9 mouse cellular contexts compared by ENCODE assay signal in the genomic region with DNA sequence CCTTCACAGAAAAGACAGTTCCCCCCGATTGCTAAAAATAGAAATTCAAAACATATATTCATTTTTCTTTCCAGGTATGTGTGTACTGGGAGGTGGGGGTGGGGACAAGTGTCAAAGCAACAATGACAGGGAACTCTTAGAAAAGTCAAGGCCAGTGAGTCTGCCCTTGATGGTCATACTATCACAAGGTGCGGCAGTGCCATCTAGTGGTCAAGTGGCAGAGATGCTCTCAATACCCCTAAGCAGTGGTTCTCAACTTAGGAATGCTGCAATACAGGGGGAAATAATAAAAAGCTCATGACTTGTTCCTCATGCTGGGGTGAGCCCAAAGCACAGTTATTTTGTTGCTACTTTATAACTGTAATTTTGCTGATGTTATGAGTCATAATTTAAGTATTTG. TPM values are rescaled to one million over a fixed set of nuclear protein-coding genes. Genes with fewer than 3 reads are reported as not detected.
A peak's percentile ranks its signal among the peaks of the same experiment; 100 is the strongest.
DNase-seq lines count a peak whose midpoint lies in the region; ATAC-seq and TF ChIP-seq lines count a peak whose summit lies in the region.
"Had no signal": no experiment of that assay in that cellular context is flagged by ENCODE, and none has a peak within 500 bp of the region (broad histone marks: within the 10 kb centered on the region; RNA-seq: fewer than 3 reads in every experiment).

No protein-coding gene starts in this region.

- peak; percentile 38 for TF ChIP-seq CTCF in E14TG2a.4 (conservative IDR thresholded peaks at IDR 0.05; ENCODE audit: low read length)
- peak; percentile 69 for TF ChIP-seq CTCF in bone marrow, adult 2 months (IDR thresholded peaks at IDR 0.05; ENCODE audit: control insufficient read depth, insufficient read depth, low read length)

- no peak for TF ChIP-seq POLR2A in bone marrow, adult 2 months (IDR thresholded peaks at IDR 0.05; ENCODE audit: borderline replicate concordance, control insufficient read depth, low read depth, low read length)

- H3K4me2 ChIP-seq in lung, embryonic 15.5 days = no peak overlapping the region
- H3K4me2 ChIP-seq: heart, embryonic 13.5 days had no signal

- ATAC-seq in erythroid progenitor cell, adult 5-6 weeks (replicated peaks; ENCODE audit: low FRiP score, poor library complexity, severe bottlenecking) = peak; percentile 95
- peak; percentile 39; the same call in 1 of the 2 replicates for ATAC-seq in lung, embryonic 15.5 days (ENCODE audit: borderline replicate concordance, extremely low read depth, low FRiP score, low TSS enrichment)

- H3K9ac ChIP-seq in lung, embryonic 15.5 days = no peak overlapping the region
- H3K9ac ChIP-seq: heart, embryonic 13.5 days had no signal

- 12% methylated on average over 2 of the region's 2 CpGs for WGBS in bone marrow, adult 2 months
- 6% methylated on average over 2 of the region's 2 CpGs for WGBS in lung, embryonic 15.5 days

- H3K36me3 ChIP-seq in E14TG2a.4 (ENCODE audit: insufficient read depth, low read length) = peaks cover 3% of the 10 kb centered on the region
- no peaks in the 10 kb centered on the region for H3K36me3 ChIP-seq in lung, embryonic 15.5 days

- no peaks in the 10 kb centered on the region for H3K9me3 ChIP-seq in E14TG2a.4 (ENCODE audit: low read length)
- no peaks in the 10 kb centered on the region for H3K9me3 ChIP-seq in lung, embryonic 15.5 days
- H3K9me3 ChIP-seq: heart, embryonic 13.5 days had no signal

- DNase-seq in heart, postnatal 4 days = peak; percentile 78
- peak; percentile 22 to 24 for DNase-seq in layer of hippocampus, adult 8-10 months (ENCODE audit: low spot score in 2 of 2)
- DNase-seq in retina, adult 2 months (ENCODE audit: low read depth, low spot score) = peak; percentile 44
- peak; percentile 54 for DNase-seq in thymus, postnatal 25 days

- H3K27ac ChIP-seq in bone marrow, adult 2 months (ENCODE audit: control insufficient read depth, insufficient read depth, low read depth, low read length, poor library complexity) = no peak overlapping the region
- no peak overlapping the region for H3K27ac ChIP-seq in lung, embryonic 15.5 days
- H3K27ac ChIP-seq: heart, embryonic 13.5 days had no signal

- 0 out of 2 replicates have a peak, but pooled peaks cover 2% of the 10 kb centered on the region for H3K4me1 ChIP-seq in E14TG2a.4 (replicated peaks; ENCODE audit: low read depth, low read length)
- no peaks in the 10 kb centered on the region for H3K4me1 ChIP-seq in bone marrow, adult 2 months (ENCODE audit: control insufficient read depth, insufficient read depth, low read length)
- H3K4me1 ChIP-seq in lung, embryonic 15.5 days = no peaks in the 10 kb centered on the region
- H3K4me1 ChIP-seq: heart, embryonic 13.5 days had no signal

- no peak overlapping the region for H3K4me3 ChIP-seq in E14TG2a.4 (replicated peaks; ENCODE audit: low read length)
- H3K4me3 ChIP-seq in bone marrow, adult 2 months (replicated peaks; ENCODE audit: control insufficient read depth, low read depth, low read length) = no peak overlapping the region
- H3K4me3 ChIP-seq in lung, embryonic 15.5 days = no peak overlapping the region
- H3K4me3 ChIP-seq: heart, embryonic 13.5 days had no signal

- H3K27me3 ChIP-seq in E14TG2a.4 (ENCODE audit: insufficient read depth, low read length) = no peaks in the 10 kb centered on the region
- H3K27me3 ChIP-seq in lung, embryonic 15.5 days = no peaks in the 10 kb centered on the region; the same call in 1 of the 2 replicates
- H3K27me3 ChIP-seq: heart, embryonic 13.5 days had no signal

RNA-seq across cellular contexts. Expression of a gene that starts 10.1 kb away (rescaled TPM):
- polyA plus RNA-seq in bone marrow, adult 2 months (2011; ENCODE audit: insufficient read depth, insufficient read length, low replicate concordance, missing spikeins) = 5.2 and 9.1 TPM in 2 replicates
- 18.4 and 19.8 TPM in 2 replicates for total RNA-seq in erythroid progenitor cell, adult 5-6 weeks (2015; ENCODE audit: low replicate concordance)
- total RNA-seq in erythroid progenitor cell, adult 5-6 weeks (2017; ENCODE audit: low replicate concordance) = 17.2 and 20.3 TPM in 2 replicates
- 10 to 100 TPM in 1 of 2 experiments, 1 to 10 TPM in 1; 9.9 to 10.4 TPM for total RNA-seq in heart, postnatal 4 days (2021)
- total RNA-seq in layer of hippocampus, adult 8-10 months (2022) = 10 to 100 TPM in 2 of 4 experiments, 1 to 10 TPM in 2; 7.0 to 11.6 (median 9.9) TPM
- polyA plus RNA-seq in lung, embryonic 15.5 days (2015; fragmentation: Nextera tagmentation; extraction: Ambion mirVana) = 30.2 and 30.3 TPM in 2 replicates

RNA-seq across cellular contexts. Expression of a gene that starts 22.4 kb away (rescaled TPM):
- 3.4 TPM in 1 of 2 replicates, not detected in the other for polyA plus RNA-seq in bone marrow, adult 2 months (2011; ENCODE audit: insufficient read depth, insufficient read length, low replicate concordance, missing spikeins)
- not detected in 2 replicates for total RNA-seq in erythroid progenitor cell, adult 5-6 weeks (2015; ENCODE audit: low replicate concordance)
- not detected in 2 replicates for total RNA-seq in erythroid progenitor cell, adult 5-6 weeks (2017; ENCODE audit: low replicate concordance)
- total RNA-seq in heart, postnatal 4 days (2021) = not detected
- under 1 TPM in 1 of 4 experiments, not detected in 3; 0.39 TPM for total RNA-seq in layer of hippocampus, adult 8-10 months (2022)
- 0.62 and 0.65 TPM in 2 replicates for polyA plus RNA-seq in lung, embryonic 15.5 days (2015; fragmentation: Nextera tagmentation; extraction: Ambion mirVana)

RNA-seq across cellular contexts. Expression of a gene that starts 38.4 kb away (rescaled TPM):
- polyA plus RNA-seq in bone marrow, adult 2 months (2011; ENCODE audit: insufficient read depth, insufficient read length, low replicate concordance, missing spikeins) = 0.84 and 1.2 TPM in 2 replicates
- total RNA-seq in erythroid progenitor cell, adult 5-6 weeks (2015; ENCODE audit: low replicate concordance) = not detected in 2 replicates
- total RNA-seq in erythroid progenitor cell, adult 5-6 weeks (2017; ENCODE audit: low replicate concordance) = not detected in 2 replicates
- total RNA-seq in heart, postnatal 4 days (2021) = under 1 TPM; 0.41 to 0.60 TPM
- 1 to 10 TPM; 2.1 to 3.7 (median 2.7) TPM for total RNA-seq in layer of hippocampus, adult 8-10 months (2022)
- 0.62 and 0.64 TPM in 2 replicates for polyA plus RNA-seq in lung, embryonic 15.5 days (2015; fragmentation: Nextera tagmentation; extraction: Ambion mirVana)

Comparison
In these comparisons a context has a peak if more than half of its experiments do, and no peak if none do; other contexts are left out.
1. DNase-seq: peak in every context shown above with its lines; median percentile 78 in heart, postnatal 4 days; 54 in thymus, postnatal 25 days; 44 in retina, adult 2 months; 23 in layer of hippocampus, adult 8-10 months.